In the genomic region with DNA sequence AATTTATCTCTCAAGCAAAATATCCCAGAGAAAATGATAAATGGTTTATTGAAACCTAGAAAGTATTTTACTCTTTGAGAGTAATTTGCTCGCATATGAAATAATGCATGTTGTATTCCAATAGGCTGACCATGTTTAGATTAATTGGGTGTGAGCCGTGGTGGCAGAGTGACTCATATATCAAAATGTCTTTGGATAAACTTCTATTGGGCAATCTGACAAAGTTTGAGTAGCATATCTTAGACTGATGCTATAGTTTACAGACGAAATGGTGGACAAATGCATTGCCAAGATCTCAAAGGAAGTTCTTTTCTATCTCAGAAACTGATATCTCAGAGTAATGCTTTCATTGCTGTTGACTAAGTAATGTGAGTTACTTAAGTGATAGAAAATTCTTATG, we compare ENCODE assay signal across 26 mouse cellular contexts.
"Had no signal": no experiment of that assay in that cellular context is flagged by ENCODE, and none has a peak within 500 bp of the region (broad histone marks: within the 10 kb centered on the region; RNA-seq: fewer than 3 reads in every experiment).

No protein-coding gene starts in this region.

- H3K4me1 ChIP-seq: heart, embryonic 10.5 days; heart, embryonic 12.5 days; hindbrain, embryonic 10.5 days; hindbrain, embryonic 12.5 days; intestine, embryonic 15.5 days; limb, embryonic 13.5 days; limb, embryonic 15.5 days; liver, embryonic 13.5 days had no signal

- DNase-seq: gastrocnemius, adult 2 months; gastrocnemius, postnatal 10 days; gastrocnemius, postnatal 25 days; heart, adult 18-20 months; heart, postnatal 10 days; heart, postnatal 4 days; kidney, adult 18-20 months; kidney, adult 8-10 months; kidney, postnatal 10 days; kidney, postnatal 25 days; kidney, postnatal 4 days; layer of hippocampus, postnatal 36 days; left cerebral cortex, postnatal 4 days; liver, embryonic 13.5 days had no signal

- H3K36me3 ChIP-seq: heart, embryonic 10.5 days; heart, embryonic 12.5 days; hindbrain, embryonic 10.5 days; hindbrain, embryonic 12.5 days; intestine, embryonic 15.5 days; limb, embryonic 13.5 days; limb, embryonic 15.5 days; liver, embryonic 13.5 days had no signal

- H3K4me2 ChIP-seq: heart, embryonic 12.5 days; hindbrain, embryonic 12.5 days; hindbrain, embryonic 14.5 days; intestine, embryonic 15.5 days; limb, embryonic 13.5 days; limb, embryonic 15.5 days; liver, embryonic 13.5 days had no signal

- ATAC-seq: hindbrain, embryonic 16.5 days; inflammation-experienced regulatory T-cells, adult 6 months; intestine, embryonic 15.5 days; intestine, postnatal 0 days had no signal

- H3K27me3 ChIP-seq: heart, embryonic 12.5 days; hindbrain, embryonic 12.5 days; intestine, embryonic 15.5 days; limb, embryonic 13.5 days; limb, embryonic 15.5 days; liver, embryonic 13.5 days had no signal

- H3K4me3 ChIP-seq: gastrocnemius, adult 2 months; heart, embryonic 10.5 days; heart, embryonic 12.5 days; hindbrain, embryonic 10.5 days; hindbrain, embryonic 12.5 days; intestine, embryonic 15.5 days; layer of hippocampus, adult 2 months; limb, embryonic 13.5 days; limb, embryonic 15.5 days; liver, embryonic 13.5 days had no signal

- H3K27ac ChIP-seq: gastrocnemius, adult 2 months; heart, embryonic 10.5 days; hindbrain, embryonic 10.5 days; hindbrain, embryonic 12.5 days; hindbrain, embryonic 14.5 days; intestine, embryonic 15.5 days; layer of hippocampus, adult 2 months; limb, embryonic 13.5 days; limb, embryonic 15.5 days; liver, embryonic 13.5 days had no signal

- H3K9ac ChIP-seq: heart, embryonic 12.5 days; hindbrain, embryonic 12.5 days; hindbrain, embryonic 14.5 days; intestine, embryonic 15.5 days; limb, embryonic 13.5 days; limb, embryonic 15.5 days; liver, embryonic 13.5 days had no signal

- H3K9me3 ChIP-seq: heart, embryonic 10.5 days; heart, embryonic 12.5 days; hindbrain, embryonic 10.5 days; hindbrain, embryonic 12.5 days; intestine, embryonic 15.5 days; limb, embryonic 13.5 days; limb, embryonic 15.5 days; liver, embryonic 13.5 days had no signal
